Mouse (Mus musculus): ENCODE measurements at regions not wholly inside any gene's neighbourhood (a gene's known extent, or its start where the extent isn't known, plus 50 kb on each side); places are given as distances from the start of the nearest gene placed in this dataset.

DNA sequence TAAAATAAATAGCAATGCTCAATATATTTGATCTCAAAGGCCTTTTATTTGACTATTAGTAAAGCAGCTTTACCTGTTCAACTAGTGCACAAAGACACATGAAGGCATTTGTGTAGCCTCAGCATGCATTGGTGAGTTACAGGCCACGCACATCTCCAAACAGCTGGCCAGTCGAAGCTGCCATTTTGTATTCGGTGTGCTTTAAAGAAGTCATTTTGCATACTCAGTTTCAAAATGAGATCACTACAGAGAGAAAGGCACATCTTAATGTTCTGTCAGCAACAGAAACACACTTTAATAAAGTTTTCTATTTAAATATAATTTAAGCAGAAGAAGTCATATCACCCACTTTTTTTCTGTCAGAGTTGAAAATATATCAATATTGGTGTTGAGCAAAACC, 90.3 kb upstream of the Pter start:
- TF ChIP-seq CTCF (IDR thresholded peaks at IDR 0.05; ENCODE audit: extremely low read depth, insufficient read depth, low read length) (no peak), POLR2A (IDR thresholded peaks at IDR 0.05; ENCODE audit: extremely low read depth, insufficient read depth, low read length) (no peak)
